Mouse (Mus musculus) MEL (cell line): ENCODE results near the gene Cep72.

ENCODE experiments used
- CTCF ChIP-seq, 3 experiments: IDR thresholded peaks in 2 of 3; conservative IDR thresholded peaks in 1 of 3; 2 replicates each; pipeline ENCODE4 v1.5.1; 2011 to 2012; ENCODE audit warnings: low read length in 3 of 3, low read depth in 2 of 3, mild to moderate bottlenecking in 2 of 3, improper control_type of control experiment in 1 of 3, inconsistent platforms in 1 of 3, mixed read lengths in 1 of 3, moderate library complexity in 1 of 3; ENCODE audit not compliant: control insufficient read depth in 1 of 3, insufficient read depth in 1 of 3, poor library complexity in 1 of 3, severe bottlenecking in 1 of 3
- GATA1 ChIP-seq: IDR thresholded peaks from 2 replicates; pipeline ENCODE4 v1.6.1; 2011; ENCODE audit warnings: low read depth, low read length, improper control_type of control experiment
- POLR2A ChIP-seq, 2 experiments: IDR thresholded peaks; 2 replicates each; pipeline ENCODE4 v1.6.1; 2011 to 2012; ENCODE audit warnings: low read length in 2 of 2, mild to moderate bottlenecking in 2 of 2, control low read depth in 1 of 2, improper control_type of control experiment in 1 of 2, low read depth in 1 of 2, moderate library complexity in 1 of 2; ENCODE audit not compliant: control insufficient read depth in 1 of 2, insufficient read depth in 1 of 2, poor library complexity in 1 of 2
- TAL1 ChIP-seq: IDR thresholded peaks from 2 replicates; pipeline ENCODE4 v1.6.1; 2012; ENCODE audit warnings: mild to moderate bottlenecking, inconsistent platforms, low read length, moderate library complexity, mixed read lengths
- USF1 ChIP-seq: IDR thresholded peaks from 2 replicates; pipeline ENCODE4 v1.6.1; 2014; ENCODE audit warnings: low read depth, mild to moderate bottlenecking, inconsistent platforms, low read length, improper control_type of control experiment, moderate library complexity
- USF2 ChIP-seq, 2 experiments: IDR thresholded peaks; 2 replicates each; pipeline ENCODE4 v1.6.1; 2011 to 2012; ENCODE audit warnings: improper control_type of control experiment in 2 of 2, low read length in 2 of 2, borderline replicate concordance in 1 of 2, inconsistent platforms in 1 of 2, low read depth in 1 of 2, mild to moderate bottlenecking in 1 of 2; ENCODE audit not compliant: insufficient read depth in 1 of 2
- ZC3H11A ChIP-seq: IDR thresholded peaks from 2 replicates; pipeline ENCODE4 v1.6.1; 2012; ENCODE audit warnings: low read depth, mild to moderate bottlenecking, inconsistent platforms, low read length, improper control_type of control experiment
- ZKSCAN1 ChIP-seq: IDR thresholded peaks from 2 replicates; pipeline ENCODE4 v1.6.1; 2012; ENCODE audit warnings: low read depth, mild to moderate bottlenecking, inconsistent platforms, low read length, improper control_type of control experiment, moderate library complexity

DNA sequence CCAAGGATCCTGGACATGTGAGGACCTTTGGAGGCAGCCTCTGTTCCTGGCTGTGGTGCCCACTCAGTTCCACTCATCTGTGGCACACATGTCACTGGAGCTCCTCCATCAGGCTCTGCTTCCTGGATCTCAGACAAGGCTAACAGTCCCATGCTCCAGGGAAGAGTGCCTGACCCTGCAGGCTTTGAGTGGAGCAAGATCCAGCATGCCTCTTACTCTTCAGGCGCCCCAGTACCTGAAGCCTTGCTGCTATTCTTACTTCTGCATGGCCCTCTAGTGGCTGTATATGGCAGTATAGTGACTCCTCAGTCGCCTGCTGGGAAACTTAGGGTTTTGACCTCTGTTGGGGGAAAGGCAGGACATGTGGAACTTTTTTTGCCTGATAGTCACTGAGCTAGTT is 35.9 kb downstream of the Cep72 start:
- no peak for TF ChIP-seq USF2 (IDR thresholded peaks at IDR 0.05; ENCODE audit: borderline replicate concordance in 1 of 2, insufficient read depth in 1 of 2, low read depth in 1 of 2, low read length in 2 of 2)
- TF ChIP-seq POLR2A (IDR thresholded peaks at IDR 0.05; ENCODE audit: control insufficient read depth in 1 of 2, insufficient read depth in 1 of 2, low read depth in 1 of 2, low read length in 2 of 2, poor library complexity in 1 of 2), result no peak
- peak; percentile 10; the same call in 1 of the 2 replicates for TF ChIP-seq ZC3H11A
- no peak for TF ChIP-seq USF1
- TF ChIP-seq CTCF (IDR thresholded peaks at IDR 0.05 in 2 of 3, conservative IDR thresholded peaks at IDR 0.05 in 1 of 3; ENCODE audit: control insufficient read depth in 1 of 3, insufficient read depth in 1 of 3, low read depth in 2 of 3, low read length in 3 of 3, poor library complexity in 1 of 3, severe bottlenecking in 1 of 3), result peak; percentile 52 to 70 (median 60)
- no peak for TF ChIP-seq GATA1
- TF ChIP-seq ZKSCAN1, result no peak
- TF ChIP-seq TAL1, result no peak
